1 mouse cellular context compared by ENCODE assay signal in genomic region chr17:36083870-36084451, GRCm38 (mm10).
TF ChIP-seq lines count a peak whose summit lies in the region.

No protein-coding gene starts in this region.

TF ChIP-seq in CH12.LX, 34 proteins besides CTCF, POLR2A, EP300 and RAD21:
- TF ChIP-seq POLR2AphosphoS2 (IDR thresholded peaks at IDR 0.05; ENCODE audit: low read depth, low read length): no peak
- TF ChIP-seq JUN (IDR thresholded peaks at IDR 0.05; ENCODE audit: insufficient read depth, low read depth, low read length): no peak
- TF ChIP-seq CHD2 (IDR thresholded peaks at IDR 0.05; ENCODE audit: low read length): no peak
- TF ChIP-seq MXI1 (IDR thresholded peaks at IDR 0.05; ENCODE audit: low read depth, low read length): no peak
- no peak for TF ChIP-seq E2F4 (IDR thresholded peaks at IDR 0.05; ENCODE audit: insufficient replicate concordance, low read depth, low read length)
- TF ChIP-seq USF2 (conservative IDR thresholded peaks at IDR 0.05; ENCODE audit: low read depth, low read length): no peak
- no peak for TF ChIP-seq SIN3A (IDR thresholded peaks at IDR 0.05; ENCODE audit: low read length)
- no peak for TF ChIP-seq SMC3 (IDR thresholded peaks at IDR 0.05; ENCODE audit: low read depth, low read length)
- no peak for TF ChIP-seq ELF1 (IDR thresholded peaks at IDR 0.05; ENCODE audit: low read depth, low read length)
- no peak for TF ChIP-seq MAZ (IDR thresholded peaks at IDR 0.05; ENCODE audit: low read depth, low read length)
- TF ChIP-seq USF1 (IDR thresholded peaks at IDR 0.05; ENCODE audit: low read depth, low read length): no peak
- no peak for TF ChIP-seq JUND (conservative IDR thresholded peaks at IDR 0.05; ENCODE audit: low read depth, low read length)
- no peak for TF ChIP-seq ETS1 (conservative IDR thresholded peaks at IDR 0.05; ENCODE audit: low read depth, low read length)
- TF ChIP-seq ZNF384 (IDR thresholded peaks at IDR 0.05; ENCODE audit: low read depth, low read length): no peak
- TF ChIP-seq KAT2A (IDR thresholded peaks at IDR 0.05; ENCODE audit: insufficient replicate concordance, low read length): no peak
